Mouse (Mus musculus) layer of hippocampus, adult 9-11 months (tissue): Measurements from ENCODE around the gene Atp2a2.
"Not testable (repeated sequence)": the region's sequence is repeated elsewhere in the genome, so short reads cannot be mapped to it uniquely, and the experiment has no call there.

Experiments
- DNase-seq: peaks from one replicate; pipeline ENCODE4 v3.0.0; 2022

Gene Atp2a2

DNA sequence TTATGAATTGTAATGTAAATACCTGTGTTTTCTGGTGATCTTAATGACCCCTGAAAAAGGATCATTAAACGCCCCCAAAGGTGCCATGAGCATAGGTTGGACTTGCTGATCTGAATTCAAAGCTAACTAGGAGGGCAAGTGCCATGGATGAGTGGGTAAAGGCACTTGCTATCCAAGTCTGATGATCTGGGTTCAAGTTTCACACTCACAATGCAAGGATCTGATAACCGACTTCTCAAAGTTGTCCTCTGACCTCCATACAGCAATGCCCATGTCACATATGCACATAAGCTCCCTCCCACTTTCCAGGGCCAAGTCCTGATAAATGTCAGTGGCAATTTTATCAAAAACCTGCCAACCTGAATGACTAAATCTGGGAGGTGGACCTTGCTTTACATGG is 9.0 kb downstream of the Atp2a2 start:
- no peak for DNase-seq

DNA sequence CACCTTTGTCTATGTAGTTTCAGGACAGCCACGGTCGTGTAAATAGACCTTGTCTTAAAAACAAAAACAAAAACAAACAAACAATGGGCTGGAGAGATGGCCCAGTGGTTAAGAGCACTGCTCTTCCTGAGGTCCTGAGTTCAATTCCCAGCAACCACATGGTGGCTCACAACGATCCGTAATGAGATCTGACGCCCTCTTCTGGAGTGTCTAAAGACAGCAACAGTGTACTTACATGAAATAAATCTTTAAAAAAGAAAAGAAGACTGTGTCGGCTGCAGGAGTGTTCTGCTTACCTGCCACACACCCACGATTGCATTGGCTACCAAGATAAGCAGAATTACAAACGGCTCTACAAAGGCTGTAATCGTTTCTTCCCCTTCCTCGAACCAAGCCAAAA is 10.6 kb downstream of the Atp2a2 start:
- DNase-seq = no peak

DNA sequence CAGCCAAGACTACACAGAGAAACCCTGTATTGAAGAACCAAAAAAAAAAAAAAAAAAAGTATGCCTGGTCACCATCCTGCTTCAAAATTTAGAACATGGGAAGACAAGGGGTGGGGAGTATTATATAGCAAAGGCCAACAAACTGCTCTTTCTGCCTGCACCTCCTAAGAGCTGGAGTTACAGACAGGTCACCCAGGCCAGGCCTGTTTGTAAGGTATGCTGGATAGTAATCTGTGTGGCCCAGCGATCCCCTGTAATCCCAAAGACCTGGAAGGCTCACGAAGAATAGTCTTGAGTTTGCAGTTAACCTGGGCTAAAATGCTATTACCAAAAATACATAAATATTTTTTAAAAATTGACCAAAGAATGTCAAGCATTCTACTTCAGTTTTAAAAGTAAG is 11.9 kb downstream of the Atp2a2 start:
- DNase-seq = no peak

DNA sequence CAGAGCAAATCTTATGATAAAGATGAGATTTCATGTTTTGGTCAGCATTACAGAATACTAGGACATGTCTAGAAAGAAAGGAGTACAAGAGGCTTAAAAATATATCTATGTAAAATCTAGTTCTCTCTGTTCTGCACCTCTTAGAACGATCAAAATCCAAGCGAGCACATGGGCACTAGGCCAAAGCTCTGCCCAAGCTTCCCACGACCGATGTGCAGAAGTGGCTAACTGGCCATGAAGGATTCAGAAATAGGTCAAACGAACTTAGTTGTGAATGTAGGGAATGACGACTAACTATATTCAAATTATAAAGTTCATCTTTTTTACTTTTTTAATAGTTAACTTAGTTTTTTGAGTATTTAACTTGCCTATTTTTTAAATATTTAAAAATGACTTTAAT is 14.2 kb downstream of the Atp2a2 start:
- DNase-seq = no peak

DNA sequence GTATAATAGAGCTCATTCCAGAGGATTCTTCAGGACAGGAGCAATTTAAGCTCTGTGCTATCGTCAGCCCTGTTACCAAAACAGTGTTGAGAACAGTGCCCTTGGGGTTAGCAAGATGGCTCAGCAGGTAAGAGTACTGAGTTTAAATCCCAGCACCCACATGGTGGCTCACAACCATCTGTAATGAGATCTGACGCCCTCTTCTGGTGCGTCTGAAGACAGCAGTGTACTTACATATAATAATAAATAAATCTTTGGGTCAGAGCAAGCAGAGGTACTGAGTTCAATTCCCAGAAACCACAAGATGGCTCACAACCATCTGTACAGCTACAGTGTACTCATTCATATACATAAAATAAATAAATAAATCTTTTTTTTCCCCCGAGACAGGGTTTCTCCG is 15.8 kb downstream of the Atp2a2 start:
- DNase-seq = not testable (repeated sequence)

DNA sequence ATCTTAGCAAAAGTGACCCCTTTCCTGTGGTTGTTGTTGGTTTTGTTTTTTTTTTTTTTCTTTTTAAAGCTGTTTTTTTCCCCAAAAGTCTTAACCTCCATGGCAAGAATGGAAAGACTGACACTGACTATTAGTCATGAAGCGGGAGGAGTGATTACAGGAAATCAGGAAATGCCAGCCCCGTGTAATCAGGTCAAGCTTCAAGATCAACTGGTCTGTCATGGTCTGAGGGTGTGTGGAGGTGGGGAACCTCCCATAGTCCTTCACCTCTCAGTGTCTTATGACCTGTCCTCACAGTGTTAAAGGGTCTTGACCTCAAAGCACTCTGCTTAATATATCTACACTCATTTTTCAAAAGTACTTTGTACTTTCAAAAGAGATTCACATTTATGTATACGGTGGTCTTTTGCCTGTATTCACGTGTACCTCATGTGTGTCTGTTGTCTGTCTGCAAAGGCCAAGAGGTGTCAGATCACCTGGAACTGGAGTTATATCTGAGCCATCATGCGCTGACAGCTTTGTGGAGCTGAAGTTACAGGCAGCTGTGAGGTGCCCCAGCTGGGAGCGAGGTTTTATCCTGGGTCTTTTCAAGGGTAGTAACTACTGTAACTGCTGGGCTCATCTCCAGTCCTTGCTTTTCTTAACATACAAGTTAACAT is 19.2 kb downstream of the Atp2a2 start:
- DNase-seq = no peak

DNA sequence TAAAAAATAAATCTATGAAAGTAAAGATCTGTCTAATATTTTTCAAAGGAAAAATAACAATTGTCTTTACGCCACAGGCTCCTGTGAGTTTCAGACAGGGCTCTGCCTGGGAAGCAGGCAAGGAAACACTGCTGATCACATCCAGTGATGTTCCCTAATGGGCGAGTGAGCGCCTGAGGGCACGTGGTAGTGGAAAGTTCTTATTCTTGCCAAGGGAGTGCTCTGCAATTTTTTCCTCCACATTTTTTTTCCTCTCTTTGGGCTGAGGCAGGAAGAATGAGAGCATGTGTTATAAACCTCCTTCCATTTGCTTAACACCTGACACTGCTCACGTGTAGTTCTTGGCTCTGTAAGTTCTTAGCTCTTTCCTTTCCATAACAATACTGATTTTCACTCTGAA is 20.2 kb downstream of the Atp2a2 start:
- no peak for DNase-seq

DNA sequence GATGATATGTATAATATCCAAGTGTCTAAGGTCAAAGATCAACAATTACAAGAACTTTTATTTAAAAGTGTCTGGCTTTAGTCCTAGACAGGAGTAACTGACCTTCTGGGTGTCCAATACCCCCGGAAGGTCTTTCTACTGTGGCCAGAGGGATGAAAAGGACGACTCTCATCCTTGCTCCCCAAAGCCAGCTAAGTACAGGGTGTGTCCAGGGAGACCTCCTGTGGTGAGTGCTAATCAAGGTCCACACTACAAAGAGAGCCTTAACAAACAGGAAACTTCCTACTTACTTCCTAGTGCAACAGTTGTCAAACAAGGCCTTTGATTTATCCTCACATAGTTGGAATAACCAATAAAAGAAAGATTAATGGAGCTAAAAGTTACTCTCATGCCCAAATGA is 22.9 kb downstream of the Atp2a2 start:
- no peak for DNase-seq

DNA sequence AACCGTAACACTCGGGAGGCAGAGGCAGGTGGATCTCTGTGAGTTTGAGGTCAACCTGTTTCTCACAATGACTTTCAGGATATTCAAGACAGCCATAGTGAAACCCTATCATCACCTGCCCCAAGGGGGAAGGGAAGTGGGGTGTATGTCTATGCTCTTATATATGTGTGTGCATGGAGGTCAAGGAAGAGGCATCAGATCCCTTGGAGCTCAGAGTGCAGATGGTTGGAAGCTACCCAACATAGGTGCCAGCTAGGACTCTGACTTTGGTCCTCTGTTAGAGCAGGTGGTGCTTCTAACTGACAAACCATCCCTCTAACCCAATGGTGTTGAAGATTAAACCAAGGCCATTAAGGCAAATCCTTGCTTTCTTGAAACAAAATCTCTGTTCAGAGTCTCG is 24.5 kb downstream of the Atp2a2 start:
- no peak for DNase-seq

DNA sequence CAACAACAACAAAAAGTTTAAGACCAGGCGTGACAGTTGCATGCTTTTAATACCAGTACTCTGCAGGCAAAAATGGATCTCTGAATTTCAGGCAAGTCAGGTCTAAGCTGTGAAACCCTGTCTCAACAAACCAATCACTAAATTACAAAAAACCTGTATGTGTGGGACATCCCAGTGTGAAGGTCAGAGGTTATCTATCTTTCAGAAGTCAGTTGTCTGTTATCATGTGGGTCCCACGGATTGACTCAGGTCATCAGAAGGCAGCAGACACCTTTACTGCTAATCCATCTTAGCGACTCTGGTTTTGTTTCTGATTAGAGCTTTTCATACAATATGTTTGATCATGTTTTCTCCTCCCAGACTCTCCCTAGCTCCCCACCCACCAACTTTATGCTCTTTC is 25.9 kb downstream of the Atp2a2 start:
- DNase-seq = no peak

DNA sequence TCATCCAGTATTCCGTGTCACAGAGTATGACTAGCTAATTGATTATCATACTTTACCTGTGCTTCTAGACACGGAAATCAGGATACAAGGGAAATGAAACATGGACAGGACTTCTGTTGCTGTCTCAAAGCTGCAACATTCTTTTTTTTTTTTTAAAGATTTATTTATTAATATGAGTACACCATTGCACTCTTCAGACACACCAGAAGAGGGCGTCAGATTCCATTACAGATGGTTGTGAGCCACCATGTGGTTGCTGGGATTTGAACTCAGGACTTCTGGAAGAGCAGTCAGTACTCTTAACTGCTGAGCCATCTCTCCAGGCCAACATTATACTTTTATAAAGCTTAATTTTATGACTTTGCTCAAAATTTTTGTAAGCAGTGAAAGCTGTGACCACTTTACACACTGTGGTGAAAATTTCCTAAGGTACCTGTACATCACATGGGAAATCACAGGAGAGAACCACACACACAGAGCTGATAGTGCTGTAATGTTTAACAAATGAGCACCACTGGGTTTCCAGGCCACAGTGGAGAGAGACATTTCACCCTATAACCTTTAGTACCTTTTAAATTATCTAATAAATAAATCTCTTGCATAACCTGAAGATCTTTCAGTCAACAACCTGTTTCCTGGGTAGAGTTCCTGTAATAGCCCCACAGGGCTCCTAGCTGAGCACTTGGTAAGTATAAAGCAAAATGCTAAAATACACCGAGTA is 27.2 kb downstream of the Atp2a2 start:
- DNase-seq = no peak

DNA sequence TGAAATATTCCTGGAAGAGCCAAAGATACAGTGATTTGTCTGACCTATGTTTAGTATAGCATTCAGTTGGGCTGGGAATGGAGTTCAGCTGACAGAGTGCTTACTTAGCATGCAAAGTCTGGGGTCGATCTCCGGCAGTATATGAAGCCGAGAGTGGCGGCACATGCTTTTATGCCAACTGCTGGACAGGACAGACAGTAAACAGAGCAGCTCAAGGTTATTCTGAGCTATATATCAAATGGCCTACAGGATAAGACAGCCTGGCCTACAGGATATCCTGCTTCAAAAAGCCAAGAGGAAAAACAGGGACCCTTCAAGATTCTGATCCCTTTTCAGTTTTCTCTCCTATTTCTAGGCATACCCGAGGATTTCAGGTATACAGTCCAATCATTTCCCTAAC is 30.4 kb downstream of the Atp2a2 start:
- DNase-seq = no peak

DNA sequence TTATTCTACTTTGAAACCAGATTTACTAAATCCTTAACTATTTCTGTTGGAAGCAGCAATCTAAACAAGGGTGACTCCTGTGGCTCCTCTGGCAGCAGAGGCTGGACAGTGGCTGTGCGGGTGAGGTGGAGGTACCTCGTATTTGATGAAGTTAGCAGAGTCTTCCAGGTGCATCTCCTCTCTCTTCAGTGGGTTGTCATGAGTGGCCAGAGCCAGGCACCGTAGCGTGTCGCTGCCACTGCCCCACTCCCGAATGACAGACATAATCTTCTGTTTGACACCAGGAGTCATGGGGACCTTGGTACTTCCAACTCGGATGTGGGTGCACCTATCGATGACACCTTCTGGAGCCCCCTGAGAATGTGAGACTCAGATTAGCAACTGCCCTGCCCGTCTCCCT is 40.6 kb downstream of the Atp2a2 start:
- DNase-seq = no peak

DNA sequence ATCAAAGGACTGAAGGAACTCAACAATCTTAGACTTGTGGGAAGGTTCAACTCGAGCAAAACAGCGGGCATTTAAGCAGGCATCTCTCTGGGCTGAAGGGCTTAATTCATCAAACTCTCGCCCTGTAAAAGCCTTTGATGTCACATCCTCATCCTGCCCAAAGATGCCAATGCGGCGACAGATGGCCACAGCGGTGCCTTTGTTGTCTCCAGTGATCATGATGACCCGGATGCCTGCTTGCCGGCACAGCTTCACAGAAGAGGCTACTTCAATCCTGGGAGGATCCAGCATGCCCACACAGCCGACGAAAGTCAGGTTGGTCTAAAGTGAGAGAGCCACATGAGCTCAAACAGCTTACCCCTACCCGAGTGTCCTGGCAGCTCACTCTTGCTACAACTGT is 41.4 kb downstream of the Atp2a2 start:
- no peak for DNase-seq

DNA sequence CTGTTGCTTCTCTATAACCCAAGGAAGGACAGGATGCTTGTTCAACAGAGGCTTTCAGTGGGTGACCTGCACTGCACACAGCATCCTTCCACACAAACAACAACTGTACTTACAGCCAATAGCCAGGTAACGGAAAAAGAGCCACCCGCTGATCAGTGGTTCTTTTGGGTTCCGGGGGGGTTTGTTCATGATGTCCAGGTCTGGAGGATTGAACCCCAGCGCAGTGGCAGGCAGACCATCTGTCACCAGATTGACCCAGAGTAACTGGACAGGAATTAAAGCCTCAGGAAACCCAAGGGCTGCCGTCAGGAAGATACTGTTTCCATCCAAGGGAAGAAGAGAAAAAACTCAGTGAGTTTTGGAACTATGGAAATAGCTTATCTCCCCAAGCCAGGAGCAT is 42.7 kb downstream of the Atp2a2 start:
- no peak for DNase-seq

DNA sequence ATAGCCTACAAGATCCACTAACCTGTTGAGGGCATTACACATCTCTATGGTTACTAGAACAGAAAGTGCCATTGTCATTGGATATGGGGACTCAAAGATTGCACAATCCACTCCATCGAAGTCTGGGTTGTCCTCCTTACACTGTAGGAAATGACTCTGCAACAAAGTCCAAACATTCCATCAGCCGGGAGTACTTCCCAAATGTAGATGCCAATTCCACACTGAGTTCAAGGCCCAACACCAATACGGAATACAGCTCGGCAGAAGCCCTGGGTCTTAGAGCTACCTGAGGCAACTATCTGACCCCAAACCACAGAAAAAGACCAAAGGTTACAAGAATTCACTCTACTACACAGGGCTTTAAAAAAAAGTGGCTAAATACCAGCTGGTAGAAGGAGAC is 44.0 kb downstream of the Atp2a2 start:
- DNase-seq = no peak

DNA sequence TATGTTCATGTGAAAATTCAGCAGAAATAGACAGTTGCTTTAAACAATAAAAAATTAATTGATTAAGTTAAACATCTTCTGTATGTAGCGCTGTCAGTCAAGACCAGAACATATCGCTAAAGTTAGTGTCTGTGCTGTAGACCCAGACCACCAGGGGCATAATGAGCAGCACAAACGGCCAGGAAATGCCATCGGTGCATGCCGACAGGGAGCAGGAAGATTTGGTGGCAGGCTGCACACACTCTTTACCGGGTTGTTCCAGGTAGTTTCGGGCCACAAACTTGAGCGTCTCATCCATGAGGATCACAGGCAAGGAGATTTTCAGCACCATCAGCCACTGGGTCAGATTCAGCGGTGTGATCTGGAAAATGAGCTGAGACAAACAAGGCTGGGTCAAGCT is 45.0 kb downstream of the Atp2a2 start:
- DNase-seq = not testable (repeated sequence)

DNA sequence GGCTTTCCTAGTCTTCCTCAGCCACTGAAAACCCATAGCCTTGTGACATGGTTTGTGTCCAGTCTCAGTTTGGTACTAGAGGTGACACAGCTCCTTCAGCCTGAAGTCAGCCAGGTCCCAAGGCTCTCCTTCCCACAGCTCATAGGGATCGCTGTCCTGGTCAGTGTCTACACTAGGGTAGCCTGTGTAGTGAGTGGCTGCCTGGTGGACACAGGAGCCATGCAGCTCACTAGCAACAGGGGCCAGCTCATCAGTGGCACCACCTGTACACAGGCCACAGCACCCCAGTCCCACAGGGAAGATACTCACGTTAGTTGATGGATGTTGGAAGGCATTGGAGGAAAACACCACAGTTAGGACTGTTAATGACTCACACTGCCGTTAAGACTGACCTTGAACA is 46.4 kb downstream of the Atp2a2 start:
- no peak for DNase-seq

DNA sequence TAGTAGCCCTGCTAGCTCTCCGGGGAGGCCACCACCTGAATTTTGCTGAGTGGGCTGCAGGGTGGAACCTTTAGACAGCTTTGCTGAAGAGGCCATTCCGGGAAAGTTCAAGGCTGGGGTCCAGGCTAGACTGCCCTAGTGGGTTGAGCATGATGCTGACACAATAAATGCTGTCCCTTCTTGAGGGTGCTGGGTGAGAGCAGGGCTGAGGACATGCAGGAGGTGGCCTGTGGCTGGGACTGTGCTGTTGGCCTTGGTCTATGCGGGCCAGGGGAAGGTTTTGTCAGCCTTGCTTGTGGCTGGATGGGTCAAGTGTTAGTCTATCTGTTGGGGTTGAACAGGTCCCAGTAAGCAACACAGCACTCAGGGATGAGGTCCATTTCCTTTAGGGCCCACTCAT is 47.1 kb downstream of the Atp2a2 start:
- no peak for DNase-seq

DNA sequence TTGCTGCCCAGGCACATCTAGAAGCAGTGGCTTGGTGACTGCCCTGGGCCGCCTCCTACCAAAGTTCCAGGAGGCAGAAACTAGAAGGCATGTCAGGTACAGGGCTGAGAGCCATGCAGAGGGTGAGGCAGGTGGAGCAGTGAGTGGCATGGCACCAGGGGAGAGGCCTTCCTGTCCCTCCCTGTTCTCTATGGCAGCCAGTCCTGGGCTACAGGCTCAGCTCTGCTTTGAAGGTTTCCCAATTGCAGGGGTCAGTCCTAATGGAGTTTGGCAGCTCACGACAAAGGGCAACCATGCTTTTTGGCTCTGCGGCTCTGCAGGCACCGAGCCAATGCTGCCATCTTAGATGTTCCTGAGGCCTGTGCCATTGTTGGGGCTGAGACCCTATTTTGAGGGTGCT is 47.6 kb downstream of the Atp2a2 start:
- no peak for DNase-seq

DNA sequence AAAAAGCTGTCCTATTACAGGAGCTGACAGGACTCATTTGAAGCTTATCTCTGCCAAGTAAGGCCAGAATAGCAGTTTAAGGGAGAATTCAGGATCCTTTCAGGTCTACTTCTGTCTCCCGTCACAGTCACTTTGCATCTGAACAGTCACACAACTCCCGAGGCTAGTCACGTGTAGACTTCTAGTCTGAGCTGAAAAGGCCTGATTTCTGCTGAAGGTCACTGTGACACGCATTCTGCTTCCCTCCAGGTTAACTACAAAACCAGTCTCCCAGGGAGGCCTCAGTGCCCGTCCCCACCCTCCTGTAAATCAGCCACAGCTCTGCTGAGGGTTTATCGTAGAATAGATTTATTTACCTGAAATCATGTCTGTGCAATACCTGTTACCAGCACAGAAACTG is 48.8 kb downstream of the Atp2a2 start:
- DNase-seq = no peak

DNA sequence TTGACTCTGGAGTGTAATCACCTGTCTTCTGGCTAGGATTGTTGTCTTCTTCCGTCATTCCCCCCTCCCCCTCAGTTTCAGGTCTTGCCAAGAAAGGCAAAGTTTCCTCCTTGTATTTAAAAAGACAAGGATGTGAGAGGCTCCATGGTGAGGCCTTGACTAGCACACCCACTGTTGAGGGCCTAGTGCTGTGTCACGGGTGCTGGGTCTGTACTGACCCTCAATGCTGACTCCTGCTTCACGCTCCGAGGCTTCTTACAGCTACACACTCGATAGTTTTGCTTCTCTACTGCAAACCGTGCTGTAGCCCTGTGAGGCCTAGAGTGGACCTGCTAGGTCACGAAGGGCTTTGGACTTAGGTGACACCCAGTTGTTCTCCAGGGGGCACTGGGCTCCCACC is 49.8 kb downstream of the Atp2a2 start:
- no peak for DNase-seq

DNA sequence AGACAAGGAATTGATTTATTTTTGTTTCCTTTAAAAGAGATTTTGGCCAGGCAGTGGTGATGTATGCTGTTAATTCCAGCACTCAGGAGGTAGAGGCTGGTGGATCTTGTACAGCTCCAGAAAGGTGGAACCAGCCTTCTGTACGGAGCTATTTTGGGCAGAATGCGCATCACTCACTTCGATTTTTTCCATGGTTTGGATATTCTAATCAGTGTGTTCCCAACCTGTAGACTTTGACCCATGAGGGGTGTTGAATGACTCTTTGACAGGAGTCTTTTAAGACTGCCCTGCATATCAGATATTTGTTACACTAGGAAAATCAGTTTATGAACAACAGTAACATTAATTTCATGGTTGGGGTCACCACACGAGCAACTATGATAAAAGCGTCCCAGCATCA is 50.7 kb downstream of the Atp2a2 start:
- DNase-seq = no peak

DNA sequence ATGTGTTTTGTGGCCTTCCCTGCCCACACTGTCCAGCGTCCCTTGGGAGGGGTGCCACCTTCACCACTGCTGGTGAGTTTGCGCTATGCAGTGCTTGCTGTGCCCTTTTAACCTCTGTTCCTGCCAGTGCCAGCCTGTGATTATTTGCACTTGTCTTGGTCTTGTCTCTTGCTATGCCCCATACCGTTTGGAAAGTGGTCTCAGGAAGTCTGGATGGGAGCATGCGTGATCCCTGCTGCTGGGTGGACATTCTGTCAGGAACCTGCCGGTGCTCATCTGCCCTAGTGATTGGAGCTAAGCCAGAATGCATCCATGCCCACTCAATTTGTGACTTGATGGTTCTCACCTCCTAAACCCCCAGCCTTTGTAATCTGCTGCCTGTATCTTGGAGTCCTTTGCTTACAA is 51.1 kb downstream of the Atp2a2 start:
- DNase-seq = no peak

DNA sequence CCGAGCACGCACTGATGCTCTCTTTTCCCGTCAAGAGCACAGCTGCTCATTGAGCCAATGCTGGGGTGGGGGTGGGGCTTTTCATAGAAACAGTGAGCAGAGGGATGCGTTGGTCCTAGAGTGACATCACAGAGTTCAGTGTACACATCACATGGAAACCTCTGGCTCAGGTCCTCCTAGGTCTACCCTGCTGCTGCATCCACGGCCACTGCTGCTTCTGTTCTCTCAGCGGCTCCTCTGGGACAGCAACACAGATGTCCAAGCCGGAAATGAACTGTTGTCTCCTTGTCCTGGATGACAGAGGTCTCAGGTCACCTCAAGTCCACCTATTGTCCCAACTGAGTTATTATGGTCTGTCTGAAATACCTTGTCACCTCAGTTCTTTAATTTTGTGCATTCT is 52.1 kb downstream of the Atp2a2 start:
- no peak for DNase-seq
